In the genomic region with DNA sequence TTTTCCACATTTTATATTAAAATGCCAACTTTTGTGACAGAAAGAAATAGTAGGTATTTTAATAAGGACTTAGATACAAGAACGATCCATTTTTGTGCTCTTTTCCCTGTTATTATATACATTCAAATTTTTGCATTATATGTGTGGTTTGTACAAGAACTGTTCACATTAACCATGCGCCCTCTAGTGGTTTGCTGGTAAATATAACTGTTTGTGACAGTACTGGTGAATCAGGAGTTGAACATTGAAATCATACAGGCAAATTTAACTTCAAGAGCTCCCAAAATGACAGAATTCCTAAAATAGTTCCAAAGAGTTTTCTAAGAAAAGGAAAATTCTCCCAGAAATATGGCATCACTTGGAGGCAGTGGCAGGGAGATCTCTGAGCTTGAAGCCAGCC, we compare ENCODE assay signal across 8 mouse cellular contexts. TPM values are rescaled to one million over a fixed set of nuclear protein-coding genes. Genes with fewer than 3 reads are reported as not detected.
DNase-seq lines count a peak whose midpoint lies in the region; TF ChIP-seq lines count a peak whose summit lies in the region.

No protein-coding gene starts in this region.

- peak; percentile 21; the same call in 1 of the 2 replicates for TF ChIP-seq CTCF in brain, embryonic 14.5 days (IDR thresholded peaks at IDR 0.05; ENCODE audit: borderline replicate concordance, extremely low read depth, insufficient read depth, insufficient read length)

- DNase-seq in adrenal gland, adult 2 months = peak; percentile 8
- DNase-seq in adrenal gland, postnatal 4 days (ENCODE audit: low spot score in 2 of 2) = no peak
- peak; percentile 34 for DNase-seq in kidney, postnatal 10 days
- DNase-seq in kidney, adult 11 months = no peak
- DNase-seq in 3T3-L1 (ENCODE audit: low read depth, low spot score) = peak; percentile 88
- peak; percentile 80 for DNase-seq in brain, embryonic 14.5 days (ENCODE audit: low read depth)
- peak; percentile 39 for DNase-seq in lung, postnatal 25 days (ENCODE audit: low spot score)
- no peak for DNase-seq in ovary, postnatal 10 days (ENCODE audit: low spot score)

- no peak for TF ChIP-seq POLR2A in brain, embryonic 14.5 days (IDR thresholded peaks at IDR 0.05; ENCODE audit: borderline replicate concordance, extremely low read depth, insufficient read depth, insufficient read length, poor library complexity, severe bottlenecking)

RNA-seq across cellular contexts. Expression of gene Hepacam2, which starts 1.9 kb away (rescaled TPM):
- total RNA-seq in adrenal gland, adult 2 months (2021) = under 1 TPM; 0.31 to 0.55 TPM
- 0.27 and 0.32 TPM in 2 replicates for polyA plus RNA-seq in adrenal gland, adult 2 months (2012; rRNA removed)
- total RNA-seq in adrenal gland, postnatal 4 days (2021) = 1 to 10 TPM in 1 of 2 experiments, not detected in 1; 2.6 TPM
- polyA plus RNA-seq in brain, embryonic 14.5 days (2012; rRNA removed) = 2.2 and 2.5 TPM in 2 replicates

RNA-seq across cellular contexts. Expression of gene Vps50, which starts 2.0 kb away (rescaled TPM):
- total RNA-seq in adrenal gland, adult 2 months (2021) = 10 to 100 TPM; 17.7 to 24.2 TPM
- 0.66 and 0.98 TPM in 2 replicates for polyA plus RNA-seq in adrenal gland, adult 2 months (2012; rRNA removed)
- 10 to 100 TPM; 23.7 to 25.0 TPM for total RNA-seq in adrenal gland, postnatal 4 days (2021)
- 21.1 and 24.7 TPM in 2 replicates for polyA plus RNA-seq in brain, embryonic 14.5 days (2012; rRNA removed)

Comparison
In these comparisons a context has a peak if more than half of its experiments do, and no peak if none do; other contexts are left out.
1. DNase-seq: peak in adrenal gland, adult 2 months (single experiment), kidney, postnatal 10 days (single experiment), 3T3-L1 (single experiment), brain, embryonic 14.5 days (single experiment) and lung, postnatal 25 days (single experiment); none in adrenal gland, postnatal 4 days (0 of 2), kidney, adult 11 months (single experiment) and ovary, postnatal 10 days (single experiment).